Mouse (Mus musculus): ENCODE data around the gene Foxo1. TPM values are rescaled to one million over a fixed set of nuclear protein-coding genes. Genes with fewer than 3 reads are reported as not detected.

Foxo1 gene
- polyA plus RNA-seq (2012; ENCODE audit: insufficient read depth, low replicate concordance), result 1.1 and 1.9 TPM in 2 replicates

- no peak for TF ChIP-seq FLI1 (IDR thresholded peaks at IDR 0.05; ENCODE audit: low read length)
- no peak for TF ChIP-seq GATA1 (IDR thresholded peaks at IDR 0.05; ENCODE audit: borderline replicate concordance, low read length)
- Histone ChIP-seq H3K4me3 (replicated peaks) (peak within 1 kb of the TSS; percentile 98), H3K9me3 (no peaks in the 10 kb centered on the region), H3K36me3 (replicated peaks; ENCODE audit: low read length) (no peaks in the 10 kb centered on the region), H3K4me1 (peaks cover 40% of the 10 kb centered on the region), H3K27me3 (replicated peaks) (peaks cover 21% of the 10 kb centered on the region)
Measured at GRCm38 (mm10) chr3:52267652-52268486, at the start of gene Foxo1. Foxo1 (plus strand) TSS chr3:52268336.

- no peaks in the 10 kb centered on the region for H3K4me1 ChIP-seq
- H3K27me3 ChIP-seq (replicated peaks), result peaks cover 19% of the 10 kb centered on the region
- no peaks in the 10 kb centered on the region for H3K9me3 ChIP-seq
- H3K4me3 ChIP-seq (replicated peaks), result no peak overlapping the region
- no peak for TF ChIP-seq GATA1 (IDR thresholded peaks at IDR 0.05; ENCODE audit: borderline replicate concordance, low read length)
- no peak for TF ChIP-seq FLI1 (IDR thresholded peaks at IDR 0.05; ENCODE audit: low read length)
- no peaks in the 10 kb centered on the region for H3K36me3 ChIP-seq (replicated peaks; ENCODE audit: low read length)
Measured at GRCm38 (mm10) chr3:52218864-52219263, 49.3 kb upstream of the Foxo1 start.

GRCm38 (mm10) chr3:52221082-52221481 is 47.1 kb upstream of the Foxo1 start:
- H3K9me3 ChIP-seq, result no peaks in the 10 kb centered on the region
- TF ChIP-seq GATA1 (IDR thresholded peaks at IDR 0.05; ENCODE audit: borderline replicate concordance, low read length), result no peak
- TF ChIP-seq FLI1 (IDR thresholded peaks at IDR 0.05; ENCODE audit: low read length), result no peak
- H3K27me3 ChIP-seq (replicated peaks), result peaks cover 6% of the 10 kb centered on the region
- H3K36me3 ChIP-seq (replicated peaks; ENCODE audit: low read length), result no peaks in the 10 kb centered on the region
- H3K4me1 ChIP-seq, result no peaks in the 10 kb centered on the region
- H3K4me3 ChIP-seq (replicated peaks), result no peak overlapping the region

GRCm38 (mm10) chr3:52221931-52222330 is 46.2 kb upstream of the Foxo1 start:
- Histone ChIP-seq H3K4me1 (no peaks in the 10 kb centered on the region), H3K36me3 (replicated peaks; ENCODE audit: low read length) (no peaks in the 10 kb centered on the region), H3K9me3 (no peaks in the 10 kb centered on the region), H3K4me3 (replicated peaks) (no peak overlapping the region), H3K27me3 (replicated peaks) (peaks cover 8% of the 10 kb centered on the region)
- TF ChIP-seq FLI1 (IDR thresholded peaks at IDR 0.05; ENCODE audit: low read length), result no peak
- TF ChIP-seq GATA1 (IDR thresholded peaks at IDR 0.05; ENCODE audit: borderline replicate concordance, low read length), result no peak

- H3K9me3 ChIP-seq, result no peaks in the 10 kb centered on the region
- H3K36me3 ChIP-seq (replicated peaks; ENCODE audit: low read length), result no peaks in the 10 kb centered on the region
- TF ChIP-seq GATA1 (IDR thresholded peaks at IDR 0.05; ENCODE audit: borderline replicate concordance, low read length) (no peak), FLI1 (IDR thresholded peaks at IDR 0.05; ENCODE audit: low read length) (no peak)
- no peaks in the 10 kb centered on the region for H3K4me1 ChIP-seq
- peaks cover 9% of the 10 kb centered on the region for H3K27me3 ChIP-seq (replicated peaks)
- H3K4me3 ChIP-seq (replicated peaks), result no peak overlapping the region
Measured at GRCm38 (mm10) chr3:52236488-52236887, 31.6 kb upstream of the Foxo1 start.

- TF ChIP-seq GATA1 (IDR thresholded peaks at IDR 0.05; ENCODE audit: borderline replicate concordance, low read length), result no peak
- no peak for TF ChIP-seq FLI1 (IDR thresholded peaks at IDR 0.05; ENCODE audit: low read length)
- H3K4me3 ChIP-seq (replicated peaks), result no peak overlapping the region
- H3K4me1 ChIP-seq, result no peaks in the 10 kb centered on the region
- H3K36me3 ChIP-seq (replicated peaks; ENCODE audit: low read length), result no peaks in the 10 kb centered on the region
- H3K27me3 ChIP-seq (replicated peaks), result peaks cover 13% of the 10 kb centered on the region
- H3K9me3 ChIP-seq, result no peaks in the 10 kb centered on the region
Measured at GRCm38 (mm10) chr3:52237136-52237535, 31.0 kb upstream of the Foxo1 start.

GRCm38 (mm10) chr3:52241062-52241461 is 27.1 kb upstream of the Foxo1 start:
- Histone ChIP-seq H3K4me1 (peaks cover 11% of the 10 kb centered on the region), H3K4me3 (replicated peaks) (no peak overlapping the region), H3K36me3 (replicated peaks; ENCODE audit: low read length) (no peaks in the 10 kb centered on the region), H3K9me3 (no peaks in the 10 kb centered on the region), H3K27me3 (replicated peaks) (peaks cover 13% of the 10 kb centered on the region)
- TF ChIP-seq FLI1 (IDR thresholded peaks at IDR 0.05; ENCODE audit: low read length), result no peak
- TF ChIP-seq GATA1 (IDR thresholded peaks at IDR 0.05; ENCODE audit: borderline replicate concordance, low read length), result no peak

GRCm38 (mm10) chr3:52242457-52243105 is 25.6 kb upstream of the Foxo1 start:
- Histone ChIP-seq H3K27me3 (replicated peaks) (peaks cover 13% of the 10 kb centered on the region), H3K4me1 (peaks cover 18% of the 10 kb centered on the region), H3K36me3 (replicated peaks; ENCODE audit: low read length) (no peaks in the 10 kb centered on the region), H3K9me3 (no peaks in the 10 kb centered on the region), H3K4me3 (replicated peaks) (no peak overlapping the region)
- no peak for TF ChIP-seq GATA1 (IDR thresholded peaks at IDR 0.05; ENCODE audit: borderline replicate concordance, low read length)
- no peak for TF ChIP-seq FLI1 (IDR thresholded peaks at IDR 0.05; ENCODE audit: low read length)

GRCm38 (mm10) chr3:52243271-52244021 is 24.7 kb upstream of the Foxo1 start:
- Histone ChIP-seq H3K27me3 (replicated peaks) (peaks cover 13% of the 10 kb centered on the region), H3K9me3 (no peaks in the 10 kb centered on the region), H3K36me3 (replicated peaks; ENCODE audit: low read length) (no peaks in the 10 kb centered on the region), H3K4me1 (peaks cover 18% of the 10 kb centered on the region), H3K4me3 (replicated peaks) (no peak overlapping the region)
- TF ChIP-seq GATA1 (IDR thresholded peaks at IDR 0.05; ENCODE audit: borderline replicate concordance, low read length), result no peak
- TF ChIP-seq FLI1 (IDR thresholded peaks at IDR 0.05; ENCODE audit: low read length), result no peak

Measured in megakaryocyte, embryonic 14.5 days (primary cell).